Mouse (Mus musculus): ENCODE measurements around the gene Syt9. TPM values are rescaled to one million over a fixed set of nuclear protein-coding genes. Genes with fewer than 3 reads are reported as not detected.

Syt9 gene
- total RNA-seq (2015; ENCODE audit: low replicate concordance) (not detected in 2 replicates), total RNA-seq (2017; ENCODE audit: low replicate concordance) (not detected in 2 replicates)

DNA sequence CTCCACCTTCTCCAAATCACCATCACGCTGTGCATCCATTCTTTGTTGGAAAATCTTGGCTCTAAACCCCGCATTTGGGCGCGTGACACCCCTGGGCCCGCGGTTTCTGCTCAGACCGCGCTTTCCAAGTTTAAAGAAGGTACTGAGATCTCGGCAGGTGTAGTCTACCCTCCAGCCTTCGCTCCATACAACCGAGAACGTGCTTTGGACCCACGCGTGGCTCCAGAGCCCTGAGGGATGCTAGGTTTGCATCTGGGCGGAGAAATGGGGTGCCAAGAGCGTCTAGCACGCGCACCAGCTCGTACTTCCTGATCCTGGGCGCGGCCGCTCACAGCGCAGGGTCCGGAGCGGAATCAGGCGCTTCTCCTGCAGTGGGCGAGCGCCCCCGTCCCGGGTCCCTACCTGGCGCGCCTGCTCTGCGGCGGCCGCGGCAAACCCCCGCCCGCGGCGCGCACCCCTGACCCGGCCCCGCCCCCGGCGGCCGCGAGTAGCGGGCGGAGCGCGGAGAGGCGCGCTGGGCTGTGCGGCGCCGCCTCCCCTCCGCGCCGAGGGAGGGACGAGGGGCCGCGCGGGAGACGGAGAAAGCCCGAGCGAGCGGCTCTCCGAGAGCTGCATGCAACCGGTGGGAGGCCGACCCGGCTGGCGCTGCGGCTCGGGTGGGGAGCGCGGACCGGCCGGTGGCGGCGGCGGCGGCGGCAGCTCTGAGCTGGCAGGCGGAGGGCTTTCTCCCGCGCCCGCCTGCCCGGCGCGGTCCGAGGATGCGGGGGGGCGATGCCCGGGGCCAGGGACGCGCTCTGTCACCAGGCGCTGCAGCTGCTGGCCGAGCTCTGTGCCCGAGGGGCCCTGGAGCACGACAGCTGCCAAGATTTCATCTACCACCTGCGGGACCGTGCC, at the start of gene Syt9:
Syt9 (plus strand) TSS at position 497 of the 894 bp plus-strand sequence.
- ATAC-seq (replicated peaks; ENCODE audit: low FRiP score, poor library complexity, severe bottlenecking), result no peak

DNA sequence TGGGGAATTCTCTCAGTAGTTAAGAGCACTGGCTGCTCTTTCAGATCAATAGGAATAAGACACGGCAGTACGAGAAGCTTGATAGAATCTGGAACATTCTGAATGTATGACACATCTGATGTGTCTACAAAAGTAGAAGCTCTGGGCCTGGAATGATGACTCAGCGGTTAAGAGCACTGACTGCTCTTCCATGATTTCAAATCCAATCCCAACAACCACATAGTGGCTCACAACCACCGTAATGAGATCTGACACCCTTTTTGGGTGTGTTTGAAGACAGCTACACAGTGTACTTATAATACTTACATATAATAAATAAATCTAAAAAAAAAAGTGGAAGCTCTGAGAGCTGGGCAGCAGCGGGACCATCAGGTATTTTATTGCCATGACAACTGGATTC, 31.5 kb upstream of the Syt9 start:
- ATAC-seq (replicated peaks; ENCODE audit: low FRiP score, poor library complexity, severe bottlenecking), result no peak

DNA sequence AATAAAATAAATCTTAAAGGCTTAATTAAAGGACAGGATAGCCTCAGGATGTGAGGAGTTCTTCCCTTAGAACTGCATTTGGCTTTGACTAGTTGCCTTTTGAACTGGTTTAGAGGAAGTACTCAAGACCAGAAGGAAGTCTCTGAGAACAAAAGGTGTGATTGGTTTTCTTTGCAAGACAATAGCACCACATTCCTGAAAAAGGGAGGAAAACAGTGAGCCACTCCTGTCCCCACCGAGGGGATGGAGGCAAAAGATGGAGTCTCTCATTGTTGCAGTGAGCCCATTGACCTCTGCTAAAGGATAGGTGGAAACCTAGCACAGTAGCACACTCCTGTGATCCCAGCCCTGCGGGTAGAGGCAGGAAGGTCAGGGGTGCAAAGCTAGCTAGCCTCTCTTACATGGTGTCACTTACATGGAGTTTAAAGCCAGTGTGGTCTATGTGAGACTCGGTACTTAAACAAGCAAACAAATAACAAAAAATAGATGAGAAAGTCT, 30.9 kb upstream of the Syt9 start:
- no peak for ATAC-seq (replicated peaks; ENCODE audit: low FRiP score, poor library complexity, severe bottlenecking)

DNA sequence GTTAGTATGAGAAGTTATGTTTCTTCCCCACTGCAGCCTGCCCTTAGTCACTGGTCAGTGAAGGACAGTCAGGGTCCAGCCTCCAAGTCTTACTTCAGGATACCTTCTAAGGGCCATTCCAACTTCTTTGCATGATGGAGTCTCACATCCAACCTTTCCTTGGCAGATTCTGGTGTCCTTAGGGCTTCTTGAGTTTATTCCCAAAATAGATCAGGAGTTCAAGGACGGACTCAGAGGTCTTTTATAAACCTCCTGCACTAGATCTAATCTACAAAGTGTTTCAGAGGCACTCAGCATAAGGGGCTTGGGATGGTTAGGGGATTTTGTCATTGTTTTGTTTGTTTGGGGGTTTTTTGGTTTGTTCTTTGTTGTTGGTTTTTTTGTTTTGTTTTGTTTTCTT, 30.3 kb upstream of the Syt9 start:
- ATAC-seq (replicated peaks; ENCODE audit: low FRiP score, poor library complexity, severe bottlenecking), result no peak

DNA sequence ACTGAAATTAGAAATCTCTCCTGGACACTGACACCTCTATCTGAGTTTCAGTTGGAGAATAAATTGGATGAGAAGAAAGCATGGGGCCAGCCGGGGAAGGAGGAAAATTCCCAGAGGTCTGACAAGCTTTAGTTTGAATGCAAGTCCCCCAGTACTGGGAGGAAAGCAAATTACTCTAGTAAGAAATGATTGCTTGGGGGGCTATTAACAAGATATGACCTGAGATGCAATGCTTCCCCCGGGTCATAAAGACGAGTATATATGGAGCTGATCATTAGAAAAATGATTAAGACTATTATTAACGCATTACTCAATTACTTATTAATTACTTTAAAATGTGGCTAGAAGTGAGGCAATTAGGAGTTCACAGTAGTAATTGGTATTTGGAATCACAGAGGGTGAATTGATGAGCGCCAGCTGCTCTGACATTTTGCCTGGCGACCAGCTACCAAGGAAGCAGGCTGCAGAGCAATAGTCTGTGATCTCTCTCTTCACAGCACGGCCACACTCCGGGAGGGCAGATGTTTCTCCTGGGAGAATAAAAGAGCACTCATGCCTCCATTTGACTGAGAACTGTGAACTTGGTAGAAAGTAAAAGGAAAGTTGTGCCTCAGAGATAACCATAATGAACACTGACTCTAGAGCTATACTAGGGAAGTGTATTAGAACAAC, 28.9 kb upstream of the Syt9 start:
- no peak for ATAC-seq (replicated peaks; ENCODE audit: low FRiP score, poor library complexity, severe bottlenecking)

DNA sequence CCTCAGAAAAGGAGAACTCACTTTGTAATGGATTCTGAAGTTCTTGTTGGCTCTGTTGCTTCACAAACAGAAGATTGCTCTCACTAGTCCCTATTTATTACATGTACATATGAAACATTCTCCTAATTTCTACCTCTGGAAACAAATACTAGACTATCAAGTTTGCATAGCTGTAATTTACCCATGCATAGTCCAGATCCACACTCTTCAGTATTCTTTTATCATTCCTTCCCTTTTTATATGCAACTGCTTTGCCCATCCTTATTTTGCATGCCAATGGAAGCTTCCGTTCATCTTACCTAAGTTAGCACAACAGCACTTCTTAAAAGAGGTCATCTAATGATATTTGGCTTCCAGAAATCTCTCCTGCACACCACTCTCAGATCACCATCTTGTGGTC, 21.3 kb upstream of the Syt9 start:
- no peak for ATAC-seq (replicated peaks; ENCODE audit: low FRiP score, poor library complexity, severe bottlenecking)

DNA sequence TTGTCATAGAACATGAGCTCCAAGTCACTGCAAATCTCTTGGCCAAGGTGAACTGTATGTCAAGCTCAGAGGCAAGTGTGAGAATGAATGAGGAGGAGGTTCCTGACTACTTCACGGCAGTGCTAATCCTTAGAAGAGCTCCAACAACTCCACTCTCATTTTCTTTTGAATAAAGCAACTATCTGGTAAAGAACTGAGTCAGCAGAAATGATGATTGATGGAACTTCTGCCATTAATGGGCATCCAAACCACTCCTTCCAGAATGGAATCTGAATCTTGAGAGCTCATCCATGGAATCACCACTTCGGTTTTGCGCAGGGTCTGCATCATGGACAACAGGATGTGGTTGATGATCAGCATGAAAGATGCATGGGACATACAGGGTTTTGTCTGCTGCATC, 8.4 kb upstream of the Syt9 start:
- ATAC-seq (replicated peaks; ENCODE audit: low FRiP score, poor library complexity, severe bottlenecking), result no peak

DNA sequence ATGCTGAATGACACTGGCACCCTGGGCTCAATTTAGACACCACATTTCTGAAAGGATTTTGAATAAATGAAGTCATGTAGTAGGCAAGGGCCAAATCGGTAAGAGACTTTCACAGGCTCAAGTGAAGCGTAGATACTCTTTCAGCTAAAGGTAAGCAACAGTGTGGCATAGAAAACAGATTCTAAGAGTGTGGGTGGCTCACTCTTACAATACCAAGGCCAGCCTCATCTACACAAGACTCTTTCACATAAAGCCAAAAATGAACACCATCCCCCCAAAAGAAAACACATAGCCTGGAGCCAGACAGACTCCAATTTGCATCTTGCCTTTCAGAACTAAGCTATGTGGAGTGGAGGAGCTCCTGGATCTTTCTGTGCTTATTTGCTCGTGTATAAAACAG, 7.9 kb upstream of the Syt9 start:
- no peak for ATAC-seq (replicated peaks; ENCODE audit: low FRiP score, poor library complexity, severe bottlenecking)

DNA sequence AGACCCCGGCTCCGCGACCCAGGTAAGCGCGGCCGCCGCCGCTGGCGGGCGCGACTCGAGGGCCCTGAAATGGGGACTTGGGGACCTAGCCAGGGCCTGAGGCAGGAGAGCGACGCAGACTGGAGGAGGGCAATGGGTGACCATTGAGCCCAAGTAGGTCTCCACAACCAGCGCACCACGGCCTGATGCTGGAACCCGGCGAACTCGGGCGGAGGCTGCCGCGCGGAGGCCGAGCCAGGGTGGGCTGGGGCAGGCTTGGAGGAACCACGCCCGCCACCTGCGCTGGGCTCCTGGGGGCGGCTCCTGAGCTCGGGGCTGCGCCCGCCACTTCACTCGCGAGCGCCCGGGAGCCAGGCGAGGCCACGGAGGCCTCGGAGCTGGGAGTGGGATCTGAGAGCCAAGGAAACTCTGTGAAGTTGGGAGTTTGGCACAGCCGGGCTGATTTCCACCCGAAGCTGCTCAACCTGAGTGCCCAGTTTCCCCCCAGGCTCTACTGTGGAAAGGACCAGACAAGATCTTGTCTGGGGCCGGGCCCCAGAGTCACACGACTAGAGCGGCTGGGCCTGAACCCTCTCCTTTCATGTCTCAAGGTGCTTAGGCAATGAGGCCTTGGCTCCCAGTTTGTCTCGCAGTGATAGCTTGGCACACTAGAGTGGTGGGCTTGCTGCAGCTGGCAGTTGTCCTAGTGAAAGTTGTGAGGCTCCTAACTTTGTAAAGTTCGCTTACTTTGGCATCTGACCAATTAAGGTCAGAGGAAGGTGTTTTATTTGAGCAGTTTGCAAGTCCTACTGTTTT, 795 bp downstream of the Syt9 start:
- ATAC-seq (replicated peaks; ENCODE audit: low FRiP score, poor library complexity, severe bottlenecking), result no peak

DNA sequence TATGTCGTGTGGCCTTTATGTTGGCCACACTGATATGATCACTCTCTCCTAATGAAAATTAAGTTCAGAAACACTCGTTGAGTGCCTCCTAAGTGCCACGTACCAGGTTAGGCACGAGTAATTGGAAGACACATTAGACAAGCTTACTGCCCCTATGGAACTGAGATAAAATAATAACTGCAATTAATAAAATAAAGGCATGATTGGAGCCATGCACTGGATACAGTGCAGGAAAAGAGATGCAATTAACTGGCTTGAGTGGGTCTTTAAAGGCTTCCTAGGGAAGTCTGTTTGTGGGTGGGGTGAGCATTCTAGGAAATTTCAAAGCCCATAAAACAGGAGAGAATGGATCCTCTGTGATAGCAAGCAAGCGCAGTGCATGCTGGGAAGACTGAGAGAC, 10.0 kb downstream of the Syt9 start:
- ATAC-seq (replicated peaks; ENCODE audit: low FRiP score, poor library complexity, severe bottlenecking), result no peak

DNA sequence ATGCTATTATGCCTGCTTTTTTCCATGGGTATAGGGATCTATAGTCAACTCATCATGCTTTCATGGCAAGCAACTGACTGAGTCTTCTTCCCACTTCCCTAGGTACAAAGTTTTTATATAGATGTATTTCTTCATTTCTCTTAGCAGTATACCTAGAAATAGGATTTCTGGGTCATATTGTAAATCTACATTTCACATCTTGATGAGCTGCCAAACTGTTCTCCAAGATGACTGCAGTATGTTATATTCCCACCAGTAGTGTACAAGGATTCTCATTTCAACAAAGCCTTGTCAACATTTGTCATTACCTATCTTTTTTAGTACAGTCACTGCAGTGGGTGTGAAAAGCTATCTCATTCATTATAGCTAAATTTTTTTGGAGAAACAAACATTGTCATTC, 19.1 kb downstream of the Syt9 start:
- no peak for ATAC-seq (replicated peaks; ENCODE audit: low FRiP score, poor library complexity, severe bottlenecking)

DNA sequence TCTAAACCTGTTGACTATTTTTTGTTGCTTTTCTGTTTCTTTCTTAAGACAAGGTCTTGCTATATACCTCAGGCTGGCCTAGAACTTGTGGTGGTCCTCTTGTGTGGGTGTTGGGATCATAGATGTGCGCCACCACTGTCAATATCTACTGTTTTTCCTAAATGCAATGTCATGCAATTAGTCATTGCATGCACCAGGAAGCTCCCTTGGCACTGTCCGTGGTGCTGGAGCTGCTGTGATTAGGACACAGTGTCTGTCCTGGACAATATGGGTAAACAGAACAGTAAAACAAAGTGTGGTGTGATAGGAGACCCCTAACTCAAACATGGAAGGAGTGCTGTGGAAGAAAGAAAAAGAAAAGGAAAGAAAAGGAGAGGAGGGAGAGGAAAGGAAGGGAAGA, 22.2 kb downstream of the Syt9 start:
- no peak for ATAC-seq (replicated peaks; ENCODE audit: low FRiP score, poor library complexity, severe bottlenecking)

DNA sequence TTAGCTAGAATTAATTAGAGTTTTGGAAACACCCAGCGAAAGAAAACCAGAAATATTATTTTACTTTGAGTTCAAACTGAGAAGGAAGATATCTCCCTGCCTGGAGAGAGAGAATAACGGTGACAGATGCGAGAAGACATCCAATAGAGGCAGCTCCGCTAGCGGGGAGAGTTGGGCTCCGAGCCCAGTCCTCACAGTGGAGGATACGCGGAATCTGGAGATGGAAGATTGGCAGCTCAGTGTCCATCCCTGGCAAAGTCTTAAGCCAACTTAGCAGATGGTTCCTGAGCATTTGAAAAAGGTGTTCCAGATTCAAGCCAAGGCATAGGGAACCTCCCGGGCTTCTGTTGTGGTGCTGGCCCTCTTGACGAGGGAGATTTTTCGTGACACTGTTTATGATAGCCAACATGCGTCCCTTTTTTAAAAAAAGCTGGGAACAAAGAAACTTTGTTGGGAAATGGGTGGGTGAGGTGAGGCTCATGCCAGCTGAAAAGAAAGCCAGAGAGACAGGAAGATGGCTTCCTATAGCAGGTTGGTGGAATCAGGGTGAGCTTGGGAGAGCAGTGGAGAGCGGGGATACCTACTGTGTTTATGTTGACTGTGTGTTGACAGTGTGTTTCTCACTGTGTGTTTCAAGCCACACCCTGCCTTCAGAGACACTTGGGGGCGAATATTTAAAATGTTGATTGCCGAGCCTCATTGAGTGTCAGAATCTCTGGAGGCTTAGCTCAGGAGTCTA, 29.7 kb downstream of the Syt9 start:
- ATAC-seq (replicated peaks; ENCODE audit: low FRiP score, poor library complexity, severe bottlenecking), result no peak

DNA sequence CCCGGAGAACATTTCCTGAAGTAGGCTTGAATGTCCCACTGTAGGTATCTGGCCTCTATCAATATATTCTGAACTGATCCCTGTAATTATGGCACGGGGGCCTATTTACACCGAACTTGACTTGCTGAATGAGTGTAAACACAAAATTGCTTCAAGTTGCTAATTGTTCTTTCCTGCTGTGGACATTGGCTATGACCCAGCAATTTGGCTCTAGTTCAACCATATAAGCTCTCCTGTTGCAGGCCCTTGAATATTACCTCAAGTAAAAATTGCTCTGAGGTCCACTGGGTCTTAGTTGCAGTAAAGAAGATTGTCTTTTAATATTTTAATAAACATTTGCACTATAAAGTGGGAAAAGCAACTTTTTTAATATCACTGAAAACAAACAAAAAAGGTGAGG, 32.7 kb downstream of the Syt9 start:
- no peak for ATAC-seq (replicated peaks; ENCODE audit: low FRiP score, poor library complexity, severe bottlenecking)

DNA sequence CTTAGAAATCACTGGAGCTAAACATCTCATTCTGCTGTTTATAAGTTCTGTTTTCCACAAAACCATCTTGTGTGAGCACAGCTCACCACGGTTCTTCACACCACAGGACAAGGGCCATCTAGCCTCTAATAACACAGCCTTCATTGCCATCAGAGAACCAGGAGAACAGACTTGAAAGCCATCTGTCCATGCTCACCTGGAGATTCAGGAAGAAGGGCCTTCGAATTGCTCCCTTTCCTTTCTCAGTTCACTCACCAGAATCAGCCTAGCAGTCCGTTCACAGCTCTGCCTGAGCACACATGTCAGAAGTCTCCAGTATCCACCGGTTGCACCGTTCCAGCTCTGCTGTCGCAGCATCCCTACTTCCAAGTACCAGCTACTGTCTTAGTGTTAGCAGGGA, 44.4 kb downstream of the Syt9 start:
- ATAC-seq (replicated peaks; ENCODE audit: low FRiP score, poor library complexity, severe bottlenecking), result no peak

DNA sequence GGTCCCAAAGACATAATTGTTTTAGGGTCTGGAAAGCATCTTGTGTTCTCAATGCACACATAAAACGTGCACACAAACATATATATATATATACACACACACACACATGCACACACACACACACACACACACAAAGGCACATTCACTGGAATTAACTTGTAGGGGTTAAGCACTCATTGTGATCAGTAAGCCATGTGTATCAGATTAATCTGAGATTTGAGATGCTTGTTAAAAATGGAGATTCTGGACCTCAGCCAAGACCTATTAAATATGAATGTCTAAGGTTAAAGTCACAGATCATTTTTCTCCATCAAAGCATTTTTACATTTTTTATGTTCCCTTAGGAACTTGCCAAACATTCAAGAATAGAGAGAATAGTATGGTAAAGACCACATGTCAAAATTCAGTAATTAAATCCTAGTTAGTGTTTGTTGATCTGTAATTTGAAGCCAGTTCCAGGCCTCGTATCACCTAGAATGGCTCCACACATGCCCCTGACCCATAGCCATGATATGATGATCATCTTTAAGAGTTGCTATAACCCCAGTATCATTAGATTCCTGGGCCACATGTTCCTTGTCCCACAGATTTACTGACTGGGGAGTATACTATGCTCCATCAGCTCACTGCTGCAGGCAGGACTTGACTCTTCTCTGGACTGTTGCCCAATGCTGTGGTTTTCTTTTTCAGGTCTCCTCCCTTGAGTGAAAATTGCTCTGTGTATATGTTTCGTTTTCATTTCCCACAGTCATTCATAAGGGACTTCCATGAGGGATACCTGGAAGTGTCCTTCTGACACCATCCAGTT, 46.7 kb downstream of the Syt9 start:
- ATAC-seq (replicated peaks; ENCODE audit: low FRiP score, poor library complexity, severe bottlenecking), result no peak

DNA sequence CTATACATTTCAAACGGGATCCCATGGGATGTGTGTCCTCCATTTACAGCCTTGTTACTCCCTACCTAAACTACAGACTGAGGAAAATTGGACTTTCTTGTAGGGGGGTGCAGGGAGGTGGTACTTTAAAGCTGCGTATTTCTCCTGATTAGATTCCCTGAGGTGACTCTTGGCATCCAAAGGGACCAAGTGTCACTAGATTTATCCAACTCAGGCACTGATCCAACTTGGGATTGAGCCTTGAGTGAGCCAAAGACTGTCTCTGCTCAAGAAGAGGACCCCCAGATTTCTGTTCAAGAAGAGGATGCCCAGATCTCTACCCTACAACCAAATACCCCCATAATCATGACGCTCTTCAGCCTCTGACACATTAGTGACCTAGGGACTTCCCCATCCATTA, 66.9 kb downstream of the Syt9 start:
- ATAC-seq (replicated peaks; ENCODE audit: low FRiP score, poor library complexity, severe bottlenecking), result no peak

DNA sequence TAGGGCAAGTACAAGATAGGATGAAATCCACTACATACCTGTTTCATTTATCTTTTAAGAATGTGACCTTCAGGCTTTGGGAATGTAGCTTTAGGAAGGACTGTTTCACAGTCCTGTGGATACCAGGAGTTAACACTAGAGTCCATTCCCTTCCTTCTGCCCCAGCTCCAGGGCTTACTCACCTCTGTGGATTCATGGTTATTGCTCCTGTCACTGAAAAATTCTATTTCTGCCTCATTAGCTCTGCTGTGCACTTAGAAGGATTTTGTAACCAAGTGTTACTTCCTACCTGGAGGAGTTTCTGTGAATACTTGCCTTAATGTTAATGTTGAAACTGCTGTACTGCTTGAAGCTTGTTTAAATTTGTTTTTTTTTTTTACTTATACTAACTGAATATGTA, 74.1 kb downstream of the Syt9 start:
- ATAC-seq (replicated peaks; ENCODE audit: low FRiP score, poor library complexity, severe bottlenecking), result no peak

DNA sequence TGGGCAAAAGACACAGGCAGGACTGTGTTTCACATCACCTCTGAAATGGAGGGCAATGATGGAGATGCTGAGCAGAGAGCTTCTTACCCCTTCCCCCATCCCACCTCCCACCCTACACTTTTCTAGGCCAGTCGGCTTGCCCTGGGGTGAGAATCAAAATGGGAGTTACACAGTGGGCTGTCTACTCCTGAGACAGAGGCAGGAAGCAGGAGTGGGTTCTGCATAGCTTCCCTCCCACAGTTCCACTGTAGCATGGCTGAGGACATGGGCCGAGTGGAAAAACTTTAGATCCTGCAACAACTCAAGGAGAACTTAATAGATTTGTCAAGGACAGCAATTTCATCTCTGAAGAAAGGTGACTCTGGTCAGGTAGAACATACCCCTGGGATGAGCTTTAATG, 84.1 kb downstream of the Syt9 start:
- no peak for ATAC-seq (replicated peaks; ENCODE audit: low FRiP score, poor library complexity, severe bottlenecking)

All from erythroblast, adult 5-6 weeks (primary cell).